Mouse (Mus musculus): ENCODE measurements at regions not wholly inside any gene's neighbourhood (a gene's known extent, or its start where the extent isn't known, plus 50 kb on each side); places are given as distances from the start of the nearest gene placed in this dataset.

- 60% methylated on average over 8 of the region's 8 CpGs for WGBS
- H3K4me1 ChIP-seq (replicated peaks; ENCODE audit: control insufficient read depth, insufficient read depth) = no peaks in the 10 kb centered on the region
- H3K27ac ChIP-seq (replicated peaks) = no peak overlapping the region
- no peak overlapping the region for H3K4me3 ChIP-seq (ENCODE audit: low read depth, low read length)
- H3K9me3 ChIP-seq (ENCODE audit: control insufficient read depth, low read length) = no peaks in the 10 kb centered on the region
- DNase-seq (ENCODE audit: low spot score) (no peak), ATAC-seq (ENCODE audit: low FRiP score, low TSS enrichment) (no peak)
- no peak overlapping the region for H3K9ac ChIP-seq (ENCODE audit: low read length)
- TF ChIP-seq EP300 (optimal IDR thresholded peaks at IDR 0.05) (no peak), CTCF (IDR thresholded peaks at IDR 0.05; ENCODE audit: low read depth) (no peak)
- no peaks in the 10 kb centered on the region for H3K27me3 ChIP-seq (ENCODE audit: control insufficient read depth, insufficient read depth, low read length)
- H3K4me2 ChIP-seq (replicated peaks; ENCODE audit: low read depth) = no peak overlapping the region
- H3K36me3 ChIP-seq (ENCODE audit: control insufficient read depth, insufficient read depth, low read length) = no peaks in the 10 kb centered on the region
Measured at GRCm38 (mm10) chr3:18341757-18342156, 393.5 kb downstream of the Cypt12 start.

DNA sequence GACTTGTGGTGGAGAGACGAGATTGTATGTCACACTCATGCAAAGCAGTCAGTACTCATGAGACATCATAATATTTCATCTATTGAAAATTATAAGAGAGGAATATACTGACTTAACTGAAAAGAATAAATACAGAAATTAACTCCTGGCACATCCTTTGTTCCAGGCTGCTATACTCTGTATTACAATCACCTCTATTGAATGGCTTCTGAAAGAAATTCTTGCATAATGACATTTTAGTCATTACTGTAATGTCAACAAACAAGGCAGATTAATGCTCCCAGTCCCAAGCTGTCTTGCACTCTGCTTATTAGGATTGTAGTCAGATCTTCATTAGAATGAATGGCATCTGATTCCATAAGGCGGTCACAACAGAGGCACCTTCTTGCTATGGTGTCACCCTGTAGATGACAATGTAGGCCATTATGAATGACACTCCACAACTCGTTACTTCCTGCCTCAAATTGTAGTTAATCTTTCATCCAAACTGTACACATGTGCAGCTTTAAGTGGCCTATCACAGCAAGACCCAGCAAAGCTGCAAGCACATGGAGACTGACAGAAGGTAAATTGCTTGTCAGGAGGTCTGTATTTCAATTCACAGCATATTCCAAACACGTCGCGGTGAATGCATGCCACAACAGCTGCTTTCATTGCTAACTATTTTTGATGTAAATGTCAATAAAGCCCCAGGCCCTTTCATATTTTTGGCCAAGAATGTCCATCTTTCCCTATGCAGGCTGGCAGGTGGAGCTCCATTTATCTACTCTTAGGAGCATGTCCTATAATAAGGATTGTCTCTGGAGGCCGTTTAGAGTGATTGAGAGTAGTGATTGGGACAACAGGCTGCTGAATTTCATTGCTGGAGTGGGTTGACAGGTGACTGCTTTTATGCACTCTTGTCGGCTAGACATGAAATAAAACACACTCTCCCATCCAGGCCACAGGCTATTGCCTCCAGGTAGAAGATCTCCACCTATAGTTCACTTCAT, 430.1 kb downstream of the Cypt12 start:
- Histone ChIP-seq H3K36me3 (ENCODE audit: control insufficient read depth, insufficient read depth, low read length) (no peaks in the 10 kb centered on the region), H3K4me2 (replicated peaks; ENCODE audit: low read depth) (no peak overlapping the region), H3K27ac (replicated peaks) (no peak overlapping the region), H3K9ac (ENCODE audit: low read length) (no peak overlapping the region), H3K27me3 (ENCODE audit: control insufficient read depth, insufficient read depth, low read length) (no peaks in the 10 kb centered on the region), H3K4me3 (ENCODE audit: low read depth, low read length) (no peak overlapping the region), H3K9me3 (ENCODE audit: control insufficient read depth, low read length) (no peaks in the 10 kb centered on the region), H3K4me1 (replicated peaks; ENCODE audit: control insufficient read depth, insufficient read depth) (no peaks in the 10 kb centered on the region)
- ATAC-seq (ENCODE audit: low FRiP score, low TSS enrichment) (no peak), DNase-seq (ENCODE audit: low spot score) (no peak)
- TF ChIP-seq EP300 (optimal IDR thresholded peaks at IDR 0.05) (no peak), CTCF (IDR thresholded peaks at IDR 0.05; ENCODE audit: low read depth) (no peak)
- 67% methylated on average over 8 of the region's 8 CpGs for WGBS

DNA sequence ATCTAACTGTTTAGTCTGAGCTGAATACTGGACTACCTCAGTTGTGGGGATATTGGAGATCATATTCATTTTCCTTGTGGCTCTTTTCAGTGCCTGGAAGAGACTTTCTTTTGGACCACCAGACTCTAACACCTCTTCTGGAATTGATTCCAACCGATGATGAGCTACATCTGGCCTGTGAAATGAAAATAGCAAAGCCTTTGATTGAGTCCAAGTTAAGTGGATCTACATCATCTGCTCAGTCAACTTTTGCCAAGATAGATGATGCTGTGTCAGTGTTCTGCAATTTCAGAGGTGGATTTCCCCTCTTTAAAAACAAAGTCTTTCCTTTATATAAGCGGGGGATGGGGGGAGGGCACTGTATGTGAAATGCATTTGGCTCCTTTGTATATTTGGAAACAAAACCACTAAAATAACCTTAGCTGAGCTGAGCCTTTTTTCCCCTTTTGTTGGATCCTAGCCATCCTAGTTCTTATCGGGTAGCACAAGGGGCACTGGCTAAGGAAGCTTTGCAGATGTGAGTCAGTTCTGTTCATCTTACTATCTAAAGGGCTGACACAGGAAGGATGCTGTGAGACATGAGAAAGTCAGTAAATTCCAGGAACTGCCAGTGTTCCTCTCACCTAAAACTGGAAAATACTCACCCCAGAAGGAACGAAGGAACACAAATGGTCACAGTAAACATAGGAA, 473.8 kb downstream of the Cypt12 start:
- WGBS = 55% methylated on average over 4 of the region's 4 CpGs
- no peaks in the 10 kb centered on the region for H3K36me3 ChIP-seq (ENCODE audit: control insufficient read depth, insufficient read depth, low read length)
- DNase-seq (ENCODE audit: low spot score) = no peak

GRCm38 (mm10) chr3:18428908-18429307, 480.7 kb downstream of the Cypt12 start:
- no peak for DNase-seq (ENCODE audit: low spot score)
- TF ChIP-seq CTCF (IDR thresholded peaks at IDR 0.05; ENCODE audit: low read depth) = no peak
- no peak for TF ChIP-seq EP300 (optimal IDR thresholded peaks at IDR 0.05)
- Histone ChIP-seq H3K4me1 (replicated peaks; ENCODE audit: control insufficient read depth, insufficient read depth) (no peaks in the 10 kb centered on the region), H3K36me3 (ENCODE audit: control insufficient read depth, insufficient read depth, low read length) (no peaks in the 10 kb centered on the region), H3K4me2 (replicated peaks; ENCODE audit: low read depth) (no peak overlapping the region), H3K9ac (ENCODE audit: low read length) (no peak overlapping the region), H3K27ac (replicated peaks) (no peak overlapping the region), H3K27me3 (ENCODE audit: control insufficient read depth, insufficient read depth, low read length) (no peaks in the 10 kb centered on the region), H3K4me3 (ENCODE audit: low read depth, low read length) (no peak overlapping the region), H3K9me3 (ENCODE audit: control insufficient read depth, low read length) (no peaks in the 10 kb centered on the region)
- WGBS = 66% methylated on average over 1 of the region's 1 CpGs
- no peak for ATAC-seq (ENCODE audit: low FRiP score, low TSS enrichment)

More for the DNA sequence above, 473.8 kb downstream of the Cypt12 start:
- Histone ChIP-seq H3K9ac (ENCODE audit: low read length) (no peak overlapping the region), H3K9me3 (ENCODE audit: control insufficient read depth, low read length) (no peaks in the 10 kb centered on the region), H3K27me3 (ENCODE audit: control insufficient read depth, insufficient read depth, low read length) (no peaks in the 10 kb centered on the region), H3K4me1 (replicated peaks; ENCODE audit: control insufficient read depth, insufficient read depth) (no peaks in the 10 kb centered on the region), H3K4me2 (replicated peaks; ENCODE audit: low read depth) (no peak overlapping the region), H3K4me3 (ENCODE audit: low read depth, low read length) (no peak overlapping the region), H3K27ac (replicated peaks) (no peak overlapping the region)
- TF ChIP-seq CTCF (IDR thresholded peaks at IDR 0.05; ENCODE audit: low read depth) = no peak
- TF ChIP-seq EP300 (optimal IDR thresholded peaks at IDR 0.05) = no peak
- ATAC-seq (ENCODE audit: low FRiP score, low TSS enrichment) = no peak

GRCm38 (mm10) chr3:18438845-18439244, 490.6 kb downstream of the Cypt12 start:
- H3K4me2 ChIP-seq (replicated peaks; ENCODE audit: low read depth) = no peak overlapping the region
- no peak overlapping the region for H3K4me3 ChIP-seq (ENCODE audit: low read depth, low read length)
- no peak overlapping the region for H3K27ac ChIP-seq (replicated peaks)
- H3K9ac ChIP-seq (ENCODE audit: low read length) = no peak overlapping the region
- H3K4me1 ChIP-seq (replicated peaks; ENCODE audit: control insufficient read depth, insufficient read depth) = no peaks in the 10 kb centered on the region
- DNase-seq (ENCODE audit: low spot score) = no peak
- WGBS = 65% methylated on average over 5 of the region's 5 CpGs
- TF ChIP-seq CTCF (IDR thresholded peaks at IDR 0.05; ENCODE audit: low read depth) (no peak), EP300 (optimal IDR thresholded peaks at IDR 0.05) (no peak)
- no peaks in the 10 kb centered on the region for H3K27me3 ChIP-seq (ENCODE audit: control insufficient read depth, insufficient read depth, low read length)
- no peaks in the 10 kb centered on the region for H3K9me3 ChIP-seq (ENCODE audit: control insufficient read depth, low read length)
- ATAC-seq (ENCODE audit: low FRiP score, low TSS enrichment) = no peak
- H3K36me3 ChIP-seq (ENCODE audit: control insufficient read depth, insufficient read depth, low read length) = no peaks in the 10 kb centered on the region

All from stomach, postnatal 0 days (tissue).